Mouse (Mus musculus) adrenal gland, adult 8-10 months (tissue): ENCODE measurements at regions not wholly inside any gene's neighbourhood (a gene's known extent, or its start where the extent isn't known, plus 50 kb on each side); places are given as distances from the start of the nearest gene placed in this dataset.

ENCODE experiments used
- DNase-seq: peaks from one replicate; pipeline ENCODE4 v3.0.0; 2022
- microRNA-seq, 2 experiments: library from miRNA; unstranded; fragments of <30 nt; microRNA quantifications; one replicate each; pipeline ENCODE4 v1.2.0; 2022

- no peak for DNase-seq
Observed at GRCm38 (mm10) chr12:115807978-115808377, 239.5 kb upstream of the Zfp386 start.

Small RNA genes in the stretch of these regions (microRNA-seq; reads per million reads assigned to microRNA genes)
- gene Gm27722 (0 reads per million in 2 experiments), gene Mir6388 (0 reads per million in 2 experiments)
